Mouse (Mus musculus) embryonic facial prominence, embryonic 10.5 days (tissue): ENCODE measurements around the gene Plekha4. TPM values are rescaled to one million over a fixed set of nuclear protein-coding genes. Genes with fewer than 3 reads are reported as not detected.
"Not testable (repeated sequence)": the region's sequence is repeated elsewhere in the genome, so short reads cannot be mapped to it uniquely, and the experiment has no call there.

Experiments used
- DNase-seq: peaks from one replicate; pipeline ENCODE4 v3.0.0-alpha.2; 2017; ENCODE audit warnings: low spot score
- H3K27ac ChIP-seq: fragments of 300-500 bp; sonication (generic); replicated peaks from 2 replicates; pipeline ENCODE4 v1.5.1; 2016; ENCODE audit warnings: mild to moderate bottlenecking
- H3K27me3 ChIP-seq: fragments of 300-500 bp; sonication (generic); replicated peaks from 2 replicates; pipeline ENCODE4 v1.6.1; 2016; ENCODE audit warnings: low read depth, mild to moderate bottlenecking; ENCODE audit not compliant: poor library complexity, severe bottlenecking
- H3K36me3 ChIP-seq: fragments of 300-500 bp; sonication (generic); replicated peaks from 2 replicates; pipeline ENCODE4 v1.6.1; 2016; ENCODE audit warnings: mild to moderate bottlenecking, moderate library complexity
- H3K4me1 ChIP-seq: fragments of 300-500 bp; sonication (generic); 2 replicates; pipeline ENCODE4 v1.6.1; 2016
- H3K4me3 ChIP-seq: fragments of 300-500 bp; sonication (generic); 2 replicates; pipeline ENCODE4 v1.5.1; 2016; ENCODE audit warnings: mild to moderate bottlenecking, moderate library complexity
- H3K9me3 ChIP-seq: fragments of 300-500 bp; sonication (generic); 2 replicates; pipeline ENCODE4 v1.6.1; 2016; ENCODE audit warnings: mild to moderate bottlenecking
- WGBS: fragments of 180-500 bp; shearing (Covaris S2); methylation state at CpG from one replicate; pipeline ENCODE4 v1.1.7; 2016; 5-methylcytosine and 5-hydroxymethylcytosine counted together
- polyA plus RNA-seq: library from polyadenylated mRNA; unstranded; fragments of >200 nt; fragmentation: Nextera tagmentation; extraction: Ambion mirVana; gene quantifications from 2 replicates; pipeline ENCODE4 v1.2.1, GENCODE M21; 2016

Plekha4 gene
- polyA plus RNA-seq, 1 experiment from 2014 or later = 1.9 TPM

DNA sequence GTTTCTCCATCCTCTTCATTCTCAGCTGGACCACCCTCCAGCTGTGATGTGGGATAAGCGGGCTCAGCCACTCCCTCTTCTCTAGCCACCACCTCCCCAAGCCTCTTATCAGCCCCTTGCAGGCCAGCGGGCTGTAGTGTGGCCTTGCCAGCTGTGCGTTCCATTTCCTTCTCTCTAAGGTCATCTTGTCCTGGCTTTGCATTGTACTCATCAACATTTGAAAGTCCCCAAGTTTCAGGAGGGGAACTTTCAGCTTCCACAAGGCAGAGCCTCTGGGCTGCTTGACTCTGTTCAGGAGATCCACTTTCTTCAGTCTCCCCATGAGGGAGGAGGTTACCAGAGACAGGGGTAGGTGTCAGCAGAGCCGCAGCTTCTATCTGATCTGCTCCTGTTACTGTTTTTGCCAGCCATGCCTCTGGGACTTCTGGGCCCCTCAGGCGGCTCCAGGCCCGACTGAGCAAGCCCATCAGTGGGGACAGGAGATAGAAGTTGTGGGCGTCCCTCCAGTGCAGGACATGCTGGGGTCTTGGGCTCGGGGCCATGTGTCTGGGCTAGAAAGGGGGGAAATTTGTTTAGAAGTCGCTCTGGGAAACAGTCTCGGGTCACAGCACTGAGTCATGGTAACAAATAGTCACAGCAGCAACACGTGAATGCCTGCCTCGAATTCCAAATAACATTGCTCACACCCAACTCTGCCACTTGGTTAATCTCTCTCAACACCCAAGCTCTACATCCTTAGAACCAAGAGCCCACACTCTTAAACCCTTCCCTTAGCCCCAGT lies 1.1 kb upstream of the Plekha4 start:
- Histone ChIP-seq H3K27ac (peak overlapping the region; percentile 95), H3K27me3 (no peaks in the 10 kb centered on the region), H3K36me3 (peaks cover 22% of the 10 kb centered on the region), H3K4me3 (peak overlapping the region; percentile 96), H3K9me3 (no peaks in the 10 kb centered on the region), H3K4me1 (peaks cover 46% of the 10 kb centered on the region)
- WGBS = 32% methylated on average over 12 of the region's 12 CpGs
- no peak for DNase-seq

DNA sequence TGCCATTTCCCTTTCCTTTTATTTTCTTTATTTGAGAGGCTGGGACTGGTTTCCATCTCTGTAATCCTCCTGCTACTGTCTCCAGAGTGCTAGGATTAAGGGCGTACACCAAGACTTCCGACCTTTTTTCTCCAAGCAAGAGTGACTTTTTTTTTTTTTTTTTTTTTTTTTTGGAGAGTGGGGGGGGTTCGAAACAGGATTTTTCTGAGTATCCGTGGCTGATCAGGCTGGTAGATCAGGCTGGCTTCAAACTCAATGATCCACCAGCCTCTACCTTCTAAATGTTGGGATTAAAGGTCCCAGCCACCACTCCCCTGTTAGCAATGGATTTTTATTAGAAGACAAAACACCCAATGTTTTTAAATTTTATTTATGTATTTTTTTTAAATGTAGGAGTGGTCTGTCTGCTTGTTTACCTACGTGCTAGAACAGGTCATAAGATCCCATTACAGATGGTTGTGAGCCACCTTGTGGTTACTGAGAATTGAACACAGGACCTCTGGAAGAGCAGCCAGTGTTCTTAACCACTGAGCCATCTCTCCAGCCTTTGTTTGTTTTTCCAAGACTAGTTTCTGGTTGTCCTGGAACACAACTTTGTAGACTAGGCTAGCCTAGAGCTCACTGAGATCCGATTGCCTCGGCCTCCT lies 467 bp downstream of the Plekha4 start:
- DNase-seq = no peak
- no peaks in the 10 kb centered on the region for H3K9me3 ChIP-seq
- no peaks in the 10 kb centered on the region for H3K27me3 ChIP-seq
- WGBS = 24% methylated on average over 7 of the region's 7 CpGs
- peak overlapping the region; percentile 96 for H3K4me3 ChIP-seq
- peaks cover 22% of the 10 kb centered on the region for H3K36me3 ChIP-seq
- H3K4me1 ChIP-seq = peaks cover 53% of the 10 kb centered on the region
- H3K27ac ChIP-seq = peak overlapping the region; percentile 95

GRCm38 (mm10) chr7:45527169-45527568 lies 1.0 kb downstream of the Plekha4 start:
- not testable (repeated sequence) for H3K27ac ChIP-seq, H3K27me3 ChIP-seq, H3K4me3 ChIP-seq, DNase-seq, H3K9me3 ChIP-seq
- H3K36me3 ChIP-seq = peaks cover 22% of the 10 kb centered on the region
- WGBS = 88% methylated on average over 6 of the region's 6 CpGs
- H3K4me1 ChIP-seq = peaks cover 48% of the 10 kb centered on the region

DNA sequence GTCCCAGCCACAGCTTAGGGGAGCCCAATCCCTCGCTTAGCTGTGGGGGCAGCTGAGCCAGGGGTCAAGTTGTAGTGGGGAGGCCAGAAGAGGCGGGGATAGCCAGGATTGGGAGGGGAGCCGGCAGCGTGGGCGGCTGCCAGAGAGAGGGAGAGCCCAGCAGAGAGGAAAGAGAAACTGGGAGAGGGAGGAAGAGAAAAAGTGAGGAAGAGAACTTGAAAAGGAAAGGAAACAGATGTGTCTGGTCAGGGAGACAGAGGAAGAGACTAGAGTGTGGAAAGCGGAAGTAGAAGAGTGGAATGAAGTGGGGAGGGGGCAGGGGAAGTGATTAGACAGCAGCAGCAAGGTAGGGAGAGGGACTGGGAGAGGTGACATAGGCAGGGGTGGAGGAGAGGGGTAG lies 3.3 kb downstream of the Plekha4 start:
- Histone ChIP-seq H3K36me3 (peaks cover 4% of the 10 kb centered on the region), H3K9me3 (no peaks in the 10 kb centered on the region), H3K27ac (peak overlapping the region; percentile 71), H3K4me1 (peaks cover 32% of the 10 kb centered on the region), H3K27me3 (no peaks in the 10 kb centered on the region), H3K4me3 (no peak overlapping the region; the same call in 1 of the 2 replicates)
- 18% methylated on average over 6 of the region's 6 CpGs for WGBS
- DNase-seq = no peak

DNA sequence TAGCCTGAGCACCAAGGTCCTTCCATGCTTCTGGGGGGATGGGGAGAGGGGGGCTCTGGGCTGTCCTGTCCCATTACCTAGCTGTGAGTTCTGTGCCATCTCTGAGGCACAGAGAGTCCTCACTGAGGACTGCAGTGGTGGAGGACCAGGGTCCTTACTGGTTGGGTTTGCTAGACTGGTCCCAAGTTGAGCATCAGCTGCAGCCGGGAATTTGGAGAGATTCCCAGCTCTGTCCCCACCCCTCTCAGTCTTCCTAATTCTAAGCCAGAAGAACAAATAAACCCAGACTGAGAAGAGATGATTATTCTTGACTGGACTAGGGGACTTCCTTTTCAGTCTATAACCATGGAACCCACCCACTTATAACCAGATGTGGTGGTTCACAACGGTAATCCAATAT lies 4.5 kb downstream of the Plekha4 start:
- H3K36me3 ChIP-seq = no peaks in the 10 kb centered on the region
- 0 out of 2 replicates have a peak overlapping the region, but pooled peaks have one; percentile 23 for H3K4me3 ChIP-seq
- H3K27ac ChIP-seq = peak overlapping the region; percentile 57; the same call in 1 of the 2 replicates
- WGBS = 78% methylated on average over 2 of the region's 2 CpGs
- no peaks in the 10 kb centered on the region for H3K27me3 ChIP-seq
- no peak for DNase-seq
- H3K4me1 ChIP-seq = peaks cover 20% of the 10 kb centered on the region
- H3K9me3 ChIP-seq = no peaks in the 10 kb centered on the region

GRCm38 (mm10) chr7:45535676-45536075 lies 9.5 kb downstream of the Plekha4 start:
- H3K9me3 ChIP-seq = no peaks in the 10 kb centered on the region
- H3K4me1 ChIP-seq = peaks cover 17% of the 10 kb centered on the region
- H3K36me3 ChIP-seq = no peaks in the 10 kb centered on the region
- no peak for DNase-seq
- H3K27ac ChIP-seq = no peak overlapping the region
- 75% methylated on average over 1 of the region's 1 CpGs for WGBS
- H3K27me3 ChIP-seq = no peaks in the 10 kb centered on the region; the same call in 1 of the 2 replicates
- H3K4me3 ChIP-seq = no peak overlapping the region

GRCm38 (mm10) chr7:45537602-45538001 lies 11.5 kb downstream of the Plekha4 start:
- WGBS = 76% methylated on average over 10 of the region's 10 CpGs
- H3K27me3 ChIP-seq = no peaks in the 10 kb centered on the region; the same call in 1 of the 2 replicates
- DNase-seq = no peak
- peaks cover 17% of the 10 kb centered on the region for H3K4me1 ChIP-seq
- H3K27ac ChIP-seq = peak overlapping the region; percentile 72; the same call in 1 of the 2 replicates
- peak overlapping the region; percentile 62 for H3K4me3 ChIP-seq
- no peaks in the 10 kb centered on the region for H3K36me3 ChIP-seq
- no peaks in the 10 kb centered on the region for H3K9me3 ChIP-seq

DNA sequence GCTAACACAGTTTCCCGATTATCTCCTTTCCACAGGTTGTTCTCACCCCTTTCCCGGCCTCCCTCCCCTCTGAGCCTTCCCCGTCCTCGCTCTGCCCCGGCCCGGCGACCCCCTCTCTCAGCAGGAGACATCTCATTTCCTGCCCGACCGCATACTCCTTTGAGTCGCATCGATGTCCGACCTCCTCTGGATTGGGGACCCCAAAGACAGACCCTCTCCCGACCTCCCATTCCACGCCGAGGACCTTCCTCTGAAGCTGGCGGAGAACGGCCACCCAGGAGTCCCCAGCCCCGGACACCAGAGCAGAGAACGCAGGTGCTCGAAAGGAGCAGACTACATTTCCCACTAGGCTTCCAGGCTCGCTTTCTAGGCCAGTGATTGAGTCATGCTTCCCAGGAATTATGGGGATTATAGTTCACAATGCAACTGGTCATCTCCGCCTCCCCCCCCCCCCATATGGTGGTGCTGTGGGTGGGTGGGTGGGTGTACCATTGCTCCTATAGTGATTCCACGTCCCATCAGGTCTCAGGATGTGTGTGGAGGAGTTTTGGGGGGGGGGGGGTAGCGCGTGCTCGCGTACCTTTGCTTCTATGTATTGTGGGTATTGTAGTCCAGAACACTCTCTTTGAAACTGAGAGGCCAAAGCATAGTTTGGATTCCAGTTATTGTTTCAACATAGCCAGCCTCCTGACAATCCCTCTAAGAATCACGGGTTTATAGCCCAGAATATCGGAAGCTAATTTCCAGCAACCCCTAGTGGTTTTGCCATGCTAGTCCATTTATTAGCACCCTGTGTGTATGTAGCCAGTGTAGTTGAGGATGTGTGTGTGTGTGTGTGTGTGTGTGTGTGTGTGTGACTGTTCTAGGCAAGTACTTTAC lies 12.3 kb downstream of the Plekha4 start:
- Histone ChIP-seq H3K36me3 (no peaks in the 10 kb centered on the region), H3K4me1 (peaks cover 17% of the 10 kb centered on the region), H3K4me3 (peak overlapping the region; percentile 62), H3K27ac (peak overlapping the region; percentile 72), H3K9me3 (no peaks in the 10 kb centered on the region), H3K27me3 (no peaks in the 10 kb centered on the region; the same call in 1 of the 2 replicates)
- DNase-seq = peak; percentile 61
- 3% methylated on average over 29 of the region's 29 CpGs for WGBS

DNA sequence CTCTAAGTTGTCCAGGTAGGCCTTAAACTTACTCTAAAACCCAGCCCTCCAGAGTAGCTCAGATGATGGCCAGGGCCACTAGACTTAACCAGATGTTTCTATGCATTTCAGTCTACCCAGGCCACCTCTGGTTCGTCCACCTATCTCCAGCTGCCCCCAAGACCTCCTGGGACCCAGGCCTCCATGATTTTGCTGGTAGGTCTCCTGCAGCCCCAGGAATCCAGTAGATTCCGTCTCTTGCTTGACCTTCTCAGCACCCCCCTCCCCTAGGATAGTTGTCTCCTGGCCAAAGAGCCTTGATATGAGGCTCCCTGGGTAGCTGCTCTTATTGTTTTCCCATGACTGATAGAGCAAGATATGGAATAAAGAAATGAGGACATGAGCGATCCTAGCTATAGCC lies 13.0 kb downstream of the Plekha4 start:
- Histone ChIP-seq H3K36me3 (no peaks in the 10 kb centered on the region), H3K9me3 (no peaks in the 10 kb centered on the region), H3K4me1 (peaks cover 17% of the 10 kb centered on the region), H3K27me3 (no peaks in the 10 kb centered on the region; the same call in 1 of the 2 replicates), H3K27ac (peak overlapping the region; percentile 30; the same call in 1 of the 2 replicates), H3K4me3 (no peak overlapping the region)
- no peak for DNase-seq
- 89% methylated on average over 3 of the region's 3 CpGs for WGBS

- Histone ChIP-seq H3K4me3 (no peak overlapping the region), H3K9me3 (no peaks in the 10 kb centered on the region), H3K27me3 (no peaks in the 10 kb centered on the region; the same call in 1 of the 2 replicates), H3K4me1 (peaks cover 17% of the 10 kb centered on the region), H3K27ac (no peak overlapping the region), H3K36me3 (no peaks in the 10 kb centered on the region)
- 76% methylated on average over 2 of the region's 2 CpGs for WGBS
- DNase-seq = no peak
These were observed 14.1 kb downstream of the Plekha4 start for GRCm38 (mm10) chr7:45540213-45540612.

- 87% methylated on average over 1 of the region's 1 CpGs for WGBS
- Histone ChIP-seq H3K4me3 (no peak overlapping the region), H3K9me3 (no peaks in the 10 kb centered on the region), H3K27me3 (no peaks in the 10 kb centered on the region), H3K4me1 (no peaks in the 10 kb centered on the region; the same call in 1 of the 2 replicates), H3K36me3 (no peaks in the 10 kb centered on the region), H3K27ac (no peak overlapping the region)
- no peak for DNase-seq
These were observed 18.4 kb downstream of the Plekha4 start for GRCm38 (mm10) chr7:45544525-45544924.
